Mouse (Mus musculus) spleen, adult 2 months (tissue): ENCODE results near the gene Prss12.

Experiments
- CTCF ChIP-seq: fragments of 200-500 bp; IDR thresholded peaks from 2 replicates; pipeline ENCODE4 v1.5.1; 2011; ENCODE audit warnings: mild to moderate bottlenecking, inconsistent platforms; ENCODE audit not compliant: insufficient read depth, insufficient read length, insufficient replicate concordance; ENCODE audit errors: extremely low read depth
- POLR2A ChIP-seq: fragments of 200-500 bp; IDR thresholded peaks from 2 replicates; pipeline ENCODE4 v1.6.1; 2011; ENCODE audit warnings: low read depth, low read length, inconsistent platforms

- TF ChIP-seq POLR2A = no peak
- TF ChIP-seq CTCF = no peak
Measured at GRCm38 (mm10) chr3:123550487-123550886, 103.8 kb downstream of the Prss12 start.
